ENCODE assay signal across 27 mouse cellular contexts in genomic region chr5:113109651-113110050, GRCm38 (mm10). TPM values are rescaled to one million over a fixed set of nuclear protein-coding genes. Genes with fewer than 3 reads are reported as not detected.
DNase-seq lines count a peak whose midpoint lies in the region; ATAC-seq and TF ChIP-seq lines count a peak whose summit lies in the region.
"Not testable (repeated sequence)": the region's sequence is repeated elsewhere in the genome, so short reads cannot be mapped to it uniquely, and the experiment has no call there.
"Had no signal": no experiment of that assay in that cellular context is flagged by ENCODE, and none has a peak within 500 bp of the region (broad histone marks: within the 10 kb centered on the region; RNA-seq: fewer than 3 reads in every experiment).

No protein-coding gene starts in this region.

- DNase-seq in 3T3-L1 (ENCODE audit: low read depth, low spot score) (peak; percentile 3), R1 (ENCODE audit: low read depth, low spot score) (peak; percentile 45)
- DNase-seq in c-Kit-positive CD71-positive TER-119-positive erythroid progenitor cells, embryonic 14.5 days (ENCODE audit: low spot score), result peak; percentile 47
- peak; percentile 36 to 62 for DNase-seq in heart, adult 18-20 months
- DNase-seq in hindbrain, postnatal 0 days (ENCODE audit: low spot score); lung, adult 2 months; midbrain, postnatal 0 days (ENCODE audit: low spot score): not testable (repeated sequence)
- peak; percentile 47 for DNase-seq in layer of hippocampus, adult 11-12 months (ENCODE audit: low spot score)

- H3K4me2 ChIP-seq in hindbrain, postnatal 0 days (ENCODE audit: low read depth, low read length); midbrain, postnatal 0 days (ENCODE audit: low read depth, low read length, poor library complexity, severe bottlenecking): not testable (repeated sequence)

- not testable (repeated sequence) for H3K27ac ChIP-seq in hindbrain, postnatal 0 days; midbrain, postnatal 0 days (ENCODE audit: low read depth, low read length)

- H3K4me1 ChIP-seq in hindbrain, postnatal 0 days (ENCODE audit: insufficient read depth, low read length); midbrain, postnatal 0 days (ENCODE audit: insufficient read depth, low read length): not testable (repeated sequence)
- peaks cover 15% of the 10 kb centered on the region for H3K4me1 ChIP-seq in lung, adult 2 months (ENCODE audit: control insufficient read depth, insufficient read depth, low read length)

- H3K9me3 ChIP-seq in hindbrain, postnatal 0 days (ENCODE audit: low read length); midbrain, postnatal 0 days (ENCODE audit: low read length): not testable (repeated sequence)

- ATAC-seq in hindbrain, postnatal 0 days; midbrain, postnatal 0 days (ENCODE audit: low FRiP score): not testable (repeated sequence)

- not testable (repeated sequence) for H3K9ac ChIP-seq in hindbrain, postnatal 0 days (replicated peaks; ENCODE audit: low read length); midbrain, postnatal 0 days (replicated peaks; ENCODE audit: low read length, poor library complexity, severe bottlenecking)

- not testable (repeated sequence) for H3K36me3 ChIP-seq in hindbrain, postnatal 0 days (ENCODE audit: insufficient read depth, low read length); midbrain, postnatal 0 days (ENCODE audit: insufficient read depth, low read length)

- not testable (repeated sequence) for H3K27me3 ChIP-seq in hindbrain, postnatal 0 days (ENCODE audit: insufficient read depth, low read length); midbrain, postnatal 0 days (ENCODE audit: insufficient read depth, low read length)

- peak; percentile 59 for TF ChIP-seq CTCF in hindbrain, postnatal 0 days (IDR thresholded peaks at IDR 0.05; ENCODE audit: low read depth)
- peak; percentile 27; the same call in 1 of the 2 replicates for TF ChIP-seq CTCF in lung, adult 2 months (IDR thresholded peaks at IDR 0.05; ENCODE audit: insufficient read depth, low read length)
- TF ChIP-seq CTCF in midbrain, postnatal 0 days (IDR thresholded peaks at IDR 0.05), result peak; percentile 66

- H3K4me3 ChIP-seq in hindbrain, postnatal 0 days (ENCODE audit: low read length); lung, adult 2 months (replicated peaks; ENCODE audit: extremely low read depth, low read depth, low read length); midbrain, postnatal 0 days (ENCODE audit: low read depth, low read length): not testable (repeated sequence)

- TF ChIP-seq POLR2A in lung, adult 2 months (IDR thresholded peaks at IDR 0.05; ENCODE audit: borderline replicate concordance, extremely low read depth, low read depth, low read length), result not testable (repeated sequence)

- WGBS in hindbrain, postnatal 0 days, result 91% methylated on average over 2 of the region's 2 CpGs
- WGBS in lung, adult 2 months, result 88% methylated on average over 2 of the region's 2 CpGs
- WGBS in midbrain, postnatal 0 days, result 89% methylated on average over 2 of the region's 2 CpGs

RNA-seq across cellular contexts. Expression of gene Crybb3, which starts 28.3 kb away (rescaled TPM):
- under 1 TPM; 0.23 to 0.55 TPM for total RNA-seq in heart, adult 18-20 months (2021)
- 1.6 and 5.3 TPM in 2 replicates for total RNA-seq in hindbrain, postnatal 0 days (2014; rRNA removed)
- 2.3 and 2.6 TPM in 2 replicates for polyA plus RNA-seq in hindbrain, postnatal 0 days (2015; fragmentation: Nextera tagmentation; extraction: Ambion mirVana)
- polyA plus RNA-seq in lung, adult 2 months (2012; rRNA removed), result 5.2 and 5.7 TPM in 2 replicates
- 1.4 and 3.0 TPM in 2 replicates for total RNA-seq in midbrain, postnatal 0 days (2014; rRNA removed)
- 2.2 and 3.1 TPM in 2 replicates for polyA plus RNA-seq in midbrain, postnatal 0 days (2015; fragmentation: Nextera tagmentation; extraction: Ambion mirVana)
- total RNA-seq: megakaryocyte-erythroid progenitor cell, adult 5-6 weeks; neutrophil, adult 5-6 weeks had no signal
- polyA plus RNA-seq: activated CD4-positive, CD25-positive, alpha-beta regulatory T cell, adult 4 months; erythroblast, embryonic 14.5 days had no signal

RNA-seq across cellular contexts. Expression of gene Crybb2, which starts 39.7 kb away (rescaled TPM):
- not detected for total RNA-seq in heart, adult 18-20 months (2021)
- total RNA-seq in hindbrain, postnatal 0 days (2014; rRNA removed), result not detected in 2 replicates
- not detected in 2 replicates for polyA plus RNA-seq in hindbrain, postnatal 0 days (2015; fragmentation: Nextera tagmentation; extraction: Ambion mirVana)
- polyA plus RNA-seq in lung, adult 2 months (2012; rRNA removed), result not detected in 2 replicates
- not detected in 2 replicates for total RNA-seq in midbrain, postnatal 0 days (2014; rRNA removed)
- not detected in 2 replicates for polyA plus RNA-seq in midbrain, postnatal 0 days (2015; fragmentation: Nextera tagmentation; extraction: Ambion mirVana)
- total RNA-seq: adrenal gland, postnatal 10 days; gastrocnemius, postnatal 25 days; heart, postnatal 36 days; left cerebral cortex, adult 8-10 months; megakaryocyte-erythroid progenitor cell, adult 5-6 weeks; neutrophil, adult 5-6 weeks had no signal
- polyA plus RNA-seq: activated CD4-positive, CD25-positive, alpha-beta regulatory T cell, adult 4 months; embryonic facial prominence, embryonic 12.5 days; erythroblast, embryonic 14.5 days; forebrain, embryonic 13.5 days; heart, embryonic 10.5 days; hindbrain, embryonic 14.5 days; intestine, embryonic 16.5 days; limb, embryonic 10.5 days; liver, embryonic 11.5 days; lung, embryonic 16.5 days; midbrain, embryonic 15.5 days; spleen, adult 2 months; stomach, embryonic 15.5 days had no signal
